Mouse (Mus musculus): ENCODE measurements around the gene Oxct2a. TPM values are rescaled to one million over a fixed set of nuclear protein-coding genes. Genes with fewer than 3 reads are reported as not detected.
A peak's percentile ranks its signal among the peaks of the same experiment; 100 is the strongest.
"Not testable (repeated sequence)": the region's sequence is repeated elsewhere in the genome, so short reads cannot be mapped to it uniquely, and the experiment has no call there.

The Oxct2a gene
- polyA plus RNA-seq, 1 experiment from 2014 or later, result not detected

GRCm38 (mm10) chr4:123335796-123336585, 12.6 kb upstream of the Oxct2a start:
- Histone ChIP-seq H3K27ac (no peak overlapping the region), H3K9me3 (no peaks in the 10 kb centered on the region), H3K4me1 (no peaks in the 10 kb centered on the region), H3K36me3 (no peaks in the 10 kb centered on the region), H3K4me2 (no peak overlapping the region), H3K4me3 (replicated peaks) (no peak overlapping the region), H3K27me3 (replicated peaks) (peaks cover 10% of the 10 kb centered on the region), H3K9ac (no peak overlapping the region)
- ATAC-seq (ENCODE audit: insufficient read depth, low FRiP score, low read depth), result 0 out of 2 replicates have a peak, but pooled peaks have one; percentile 37
- 53% methylated on average over 14 of the region's 14 CpGs for WGBS

- ATAC-seq (ENCODE audit: insufficient read depth, low FRiP score, low read depth); H3K4me1 ChIP-seq; H3K9ac ChIP-seq; H3K9me3 ChIP-seq; H3K4me2 ChIP-seq; H3K36me3 ChIP-seq; H3K27ac ChIP-seq; H3K4me3 ChIP-seq (replicated peaks); H3K27me3 ChIP-seq (replicated peaks): not testable (repeated sequence)
- 63% methylated on average over 10 of the region's 10 CpGs for WGBS
These were observed 11.8 kb upstream of the Oxct2a start for GRCm38 (mm10) chr4:123335244-123335643.

GRCm38 (mm10) chr4:123334177-123334576, 10.7 kb upstream of the Oxct2a start:
- Histone ChIP-seq H3K27ac (no peak overlapping the region), H3K4me3 (replicated peaks) (no peak overlapping the region), H3K9ac (no peak overlapping the region), H3K9me3 (no peaks in the 10 kb centered on the region), H3K4me2 (no peak overlapping the region), H3K36me3 (no peaks in the 10 kb centered on the region), H3K4me1 (no peaks in the 10 kb centered on the region), H3K27me3 (replicated peaks) (no peaks in the 10 kb centered on the region)
- WGBS, result 62% methylated on average over 3 of the region's 3 CpGs
- no peak for ATAC-seq (ENCODE audit: insufficient read depth, low FRiP score, low read depth)

- Histone ChIP-seq H3K9ac (no peak overlapping the region), H3K27me3 (replicated peaks) (no peaks in the 10 kb centered on the region), H3K4me1 (no peaks in the 10 kb centered on the region), H3K27ac (no peak overlapping the region), H3K4me2 (no peak overlapping the region), H3K4me3 (replicated peaks) (no peak overlapping the region), H3K9me3 (no peaks in the 10 kb centered on the region), H3K36me3 (no peaks in the 10 kb centered on the region)
- 97% methylated on average over 4 of the region's 4 CpGs for WGBS
- ATAC-seq (ENCODE audit: insufficient read depth, low FRiP score, low read depth), result no peak
These were observed 9.7 kb upstream of the Oxct2a start for GRCm38 (mm10) chr4:123333151-123333550.

- H3K27ac ChIP-seq; H3K9me3 ChIP-seq; H3K4me1 ChIP-seq; ATAC-seq (ENCODE audit: insufficient read depth, low FRiP score, low read depth); H3K4me2 ChIP-seq; H3K9ac ChIP-seq; H3K4me3 ChIP-seq (replicated peaks); H3K27me3 ChIP-seq (replicated peaks); H3K36me3 ChIP-seq: not testable (repeated sequence)
- 67% methylated on average over 1 of the region's 1 CpGs for WGBS
These were observed 8.5 kb upstream of the Oxct2a start for GRCm38 (mm10) chr4:123331961-123332360.

- Histone ChIP-seq H3K4me3 (replicated peaks) (no peak overlapping the region), H3K9me3 (no peaks in the 10 kb centered on the region), H3K9ac (no peak overlapping the region), H3K4me2 (no peak overlapping the region), H3K4me1 (no peaks in the 10 kb centered on the region), H3K36me3 (no peaks in the 10 kb centered on the region), H3K27me3 (replicated peaks) (0 out of 2 replicates have a peak, but pooled peaks cover 2% of the 10 kb centered on the region), H3K27ac (no peak overlapping the region)
- WGBS, result 58% methylated on average over 5 of the region's 5 CpGs
- ATAC-seq (ENCODE audit: insufficient read depth, low FRiP score, low read depth), result no peak
These were observed 7.9 kb upstream of the Oxct2a start for GRCm38 (mm10) chr4:123331326-123331725.

GRCm38 (mm10) chr4:123328946-123329345, 5.5 kb upstream of the Oxct2a start:
- 72% methylated on average over 6 of the region's 6 CpGs for WGBS
- H3K36me3 ChIP-seq, result no peaks in the 10 kb centered on the region
- no peak for ATAC-seq (ENCODE audit: insufficient read depth, low FRiP score, low read depth)
- no peaks in the 10 kb centered on the region for H3K9me3 ChIP-seq
- H3K4me2 ChIP-seq, result no peak overlapping the region
- no peaks in the 10 kb centered on the region for H3K4me1 ChIP-seq
- H3K9ac ChIP-seq, result no peak overlapping the region
- H3K27ac ChIP-seq, result no peak overlapping the region
- H3K4me3 ChIP-seq (replicated peaks), result no peak overlapping the region
- 0 out of 2 replicates have a peak, but pooled peaks cover 2% of the 10 kb centered on the region for H3K27me3 ChIP-seq (replicated peaks)

- Histone ChIP-seq H3K27me3 (replicated peaks) (peaks cover 6% of the 10 kb centered on the region; the same call in 1 of the 2 replicates), H3K27ac (no peak overlapping the region), H3K9ac (no peak overlapping the region), H3K4me1 (no peaks in the 10 kb centered on the region), H3K36me3 (no peaks in the 10 kb centered on the region), H3K4me3 (replicated peaks) (no peak overlapping the region), H3K4me2 (no peak overlapping the region), H3K9me3 (no peaks in the 10 kb centered on the region)
- WGBS, result 60% methylated on average over 3 of the region's 3 CpGs
- ATAC-seq (ENCODE audit: insufficient read depth, low FRiP score, low read depth), result no peak
These were observed 4.2 kb upstream of the Oxct2a start for GRCm38 (mm10) chr4:123327630-123328029.

- peaks cover 12% of the 10 kb centered on the region for H3K27me3 ChIP-seq (replicated peaks)
- H3K9me3 ChIP-seq, result no peaks in the 10 kb centered on the region
- WGBS, result 72% methylated on average over 3 of the region's 3 CpGs
- no peaks in the 10 kb centered on the region for H3K36me3 ChIP-seq
- no peak overlapping the region for H3K4me3 ChIP-seq (replicated peaks)
- H3K27ac ChIP-seq, result no peak overlapping the region
- H3K4me2 ChIP-seq, result no peak overlapping the region
- no peak overlapping the region for H3K9ac ChIP-seq
- ATAC-seq (ENCODE audit: insufficient read depth, low FRiP score, low read depth), result peak; percentile 51
- no peaks in the 10 kb centered on the region for H3K4me1 ChIP-seq
These were observed 2.7 kb upstream of the Oxct2a start for GRCm38 (mm10) chr4:123326087-123326486.

- not testable (repeated sequence) for H3K9me3 ChIP-seq; H3K4me1 ChIP-seq; H3K36me3 ChIP-seq; H3K27ac ChIP-seq; H3K9ac ChIP-seq; ATAC-seq (ENCODE audit: insufficient read depth, low FRiP score, low read depth)
- Histone ChIP-seq H3K4me3 (replicated peaks) (peak overlapping the region; percentile 16; the same call in 1 of the 2 replicates), H3K27me3 (replicated peaks) (peaks cover 12% of the 10 kb centered on the region), H3K4me2 (peak overlapping the region; percentile 49)
- 13% methylated on average over 29 of the region's 38 CpGs for WGBS
These were observed 524 bp downstream of the Oxct2a start for GRCm38 (mm10) chr4:123322910-123323309.

- no peaks in the 10 kb centered on the region for H3K9me3 ChIP-seq
- ATAC-seq (ENCODE audit: insufficient read depth, low FRiP score, low read depth), result no peak
- H3K27me3 ChIP-seq (replicated peaks), result no peaks in the 10 kb centered on the region
- no peaks in the 10 kb centered on the region for H3K36me3 ChIP-seq
- no peak overlapping the region for H3K4me2 ChIP-seq
- H3K4me1 ChIP-seq, result no peaks in the 10 kb centered on the region
- no peak overlapping the region for H3K4me3 ChIP-seq (replicated peaks)
- 79% methylated on average over 3 of the region's 3 CpGs for WGBS
- H3K27ac ChIP-seq, result no peak overlapping the region
- no peak overlapping the region for H3K9ac ChIP-seq
These were observed 8.9 kb downstream of the Oxct2a start for GRCm38 (mm10) chr4:123314497-123314896.

- no peak overlapping the region for H3K27ac ChIP-seq
- no peak for ATAC-seq (ENCODE audit: insufficient read depth, low FRiP score, low read depth)
- no peaks in the 10 kb centered on the region for H3K9me3 ChIP-seq
- H3K36me3 ChIP-seq, result no peaks in the 10 kb centered on the region
- H3K27me3 ChIP-seq (replicated peaks), result no peaks in the 10 kb centered on the region
- H3K9ac ChIP-seq, result no peak overlapping the region
- H3K4me3 ChIP-seq (replicated peaks), result no peak overlapping the region
- H3K4me2 ChIP-seq, result no peak overlapping the region
- no peaks in the 10 kb centered on the region for H3K4me1 ChIP-seq
- WGBS, result 78% methylated on average over 6 of the region's 6 CpGs
These were observed 10.4 kb downstream of the Oxct2a start for GRCm38 (mm10) chr4:123313010-123313409.
